Mouse (Mus musculus) gastrocnemius, adult 2 months (tissue): ENCODE results near the gene Cdv3. TPM values are rescaled to one million over a fixed set of nuclear protein-coding genes. Genes with fewer than 3 reads are reported as not detected.

Source experiments
- DNase-seq: peaks from one replicate; pipeline ENCODE4 v3.0.0; 2022
- H3K27ac ChIP-seq: fragments of 200-600 bp; 2 replicates; pipeline ENCODE4 v1.8.1; 2022; ENCODE audit warnings: mild to moderate bottlenecking
- H3K4me3 ChIP-seq: fragments of 200-600 bp; 2 replicates; pipeline ENCODE4 v1.8.1; 2022; ENCODE audit warnings: mild to moderate bottlenecking, moderate library complexity
- CTCF ChIP-seq: fragments of 200-600 bp; IDR thresholded peaks from 2 replicates; pipeline ENCODE4 v1.8.1; 2022; ENCODE audit warnings: antibody characterized with exemption, mild to moderate bottlenecking, moderate library complexity
- intact Hi-C: fragments of 180-260 bp; cut with DNase I; formaldehyde crosslinking; loops from one replicate; pipeline ENCODE4 v1.15.1; 2025
- long read RNA-seq, 2 experiments: library from polyadenylated mRNA; stranded (forward); transcript quantifications; one replicate each; pipeline ENCODE4 v2.0.0; 2021
- total RNA-seq, 2 experiments: library from RNA; stranded (reverse); gene quantifications; 2 replicates each; pipeline ENCODE4 v1.2.3; 2021

The Cdv3 gene
- total RNA-seq = 100 to 1,000 TPM; 186 to 246 TPM
- long read RNA-seq, experiment 1, transcript Cdv3-201 (5 exons, 3,387 nt) = minor isoform, 7 of 47 reads
- long read RNA-seq, experiment 1, transcript Cdv3-202 (5 exons, 3,787 nt) = major isoform, 11 of 47 reads
- long read RNA-seq, experiment 1, partial matches to known transcripts = 3 of 47 reads
- long read RNA-seq, experiment 1, other reads (novel, unspliced or antisense) = 19 of 47 reads
- long read RNA-seq, experiment 2, transcript Cdv3-201 (5 exons, 3,387 nt) = minor isoform, 7 of 53 reads
- long read RNA-seq, experiment 2, transcript Cdv3-202 (5 exons, 3,787 nt) = major isoform, 17 of 53 reads
- long read RNA-seq, experiment 2, partial matches to known transcripts = 5 of 53 reads
- long read RNA-seq, experiment 2, other reads (novel, unspliced or antisense) = 19 of 53 reads

DNA sequence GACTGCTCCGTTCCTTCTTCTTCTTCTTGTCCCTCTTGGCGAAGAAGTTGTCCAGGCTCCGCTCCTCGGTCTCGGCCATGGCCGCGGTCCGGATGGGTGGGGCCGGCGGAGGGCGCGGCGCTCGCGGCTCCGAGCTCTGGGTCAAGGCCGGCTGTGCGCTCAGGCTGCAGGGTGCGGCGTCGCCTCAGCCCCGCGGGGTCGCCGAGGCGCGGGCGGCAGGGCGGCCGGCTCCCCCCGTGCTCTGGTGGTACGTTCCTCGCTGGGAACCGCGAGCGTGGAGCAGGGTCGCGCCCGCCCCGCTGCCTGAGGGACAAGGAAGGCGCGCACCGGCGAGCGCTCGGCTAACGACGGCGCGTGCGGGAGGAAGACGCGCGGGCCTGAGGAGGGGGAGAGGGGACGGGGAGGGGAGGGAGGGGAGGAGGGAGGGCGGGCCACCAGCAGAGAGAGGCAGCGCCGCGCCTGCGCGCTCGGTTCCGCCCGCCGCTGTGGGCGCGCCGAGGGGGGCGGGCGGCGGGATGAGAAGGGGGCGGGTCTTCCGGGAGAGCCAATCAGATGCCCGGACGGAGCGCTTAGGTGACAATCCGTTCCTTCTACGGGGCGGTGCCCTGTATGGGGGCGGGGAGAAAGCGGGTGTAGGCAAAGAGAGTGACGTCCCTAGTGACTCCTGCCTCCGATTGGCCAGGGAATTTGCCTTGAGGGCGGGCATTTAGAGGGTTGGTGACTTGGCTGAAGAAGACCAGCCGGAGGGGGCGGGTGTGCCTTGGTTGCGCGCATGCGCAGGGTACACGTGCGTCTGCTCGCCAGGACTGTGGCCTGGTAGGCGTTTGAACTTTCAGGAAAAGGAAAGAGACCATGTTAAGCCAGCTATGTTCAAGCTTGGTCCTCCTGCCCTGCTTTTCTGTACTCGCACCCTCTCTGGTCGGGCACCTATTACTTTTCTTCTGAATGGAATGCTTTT, at the start of gene Cdv3:
Gene Cdv3 (minus strand): TSS at position 551 of the 958 bp plus-strand sequence.
- intact Hi-C loops = loop anchor here (5.0 to 10.0 kb wide), 2 partner anchors 67 to 639 kb away; partner anchors contain the start of gene Nphp3
- peak; percentile 99 for DNase-seq
- no peak for TF ChIP-seq CTCF
- H3K27ac ChIP-seq = peak within 1 kb of the TSS; percentile 97
- H3K4me3 ChIP-seq = peak within 1 kb of the TSS; percentile 95

- Histone ChIP-seq H3K27ac (no peak overlapping the region), H3K4me3 (no peak overlapping the region)
- no peak for DNase-seq
- intact Hi-C loops = no loop called here
- no peak for TF ChIP-seq CTCF
Observed at GRCm38 (mm10) chr9:103413457-103413856, 47.8 kb upstream of the Cdv3 start.

- no peak for TF ChIP-seq CTCF
- intact Hi-C loops = no loop called here
Observed at GRCm38 (mm10) chr9:103409119-103409518, 43.5 kb upstream of the Cdv3 start.

DNA sequence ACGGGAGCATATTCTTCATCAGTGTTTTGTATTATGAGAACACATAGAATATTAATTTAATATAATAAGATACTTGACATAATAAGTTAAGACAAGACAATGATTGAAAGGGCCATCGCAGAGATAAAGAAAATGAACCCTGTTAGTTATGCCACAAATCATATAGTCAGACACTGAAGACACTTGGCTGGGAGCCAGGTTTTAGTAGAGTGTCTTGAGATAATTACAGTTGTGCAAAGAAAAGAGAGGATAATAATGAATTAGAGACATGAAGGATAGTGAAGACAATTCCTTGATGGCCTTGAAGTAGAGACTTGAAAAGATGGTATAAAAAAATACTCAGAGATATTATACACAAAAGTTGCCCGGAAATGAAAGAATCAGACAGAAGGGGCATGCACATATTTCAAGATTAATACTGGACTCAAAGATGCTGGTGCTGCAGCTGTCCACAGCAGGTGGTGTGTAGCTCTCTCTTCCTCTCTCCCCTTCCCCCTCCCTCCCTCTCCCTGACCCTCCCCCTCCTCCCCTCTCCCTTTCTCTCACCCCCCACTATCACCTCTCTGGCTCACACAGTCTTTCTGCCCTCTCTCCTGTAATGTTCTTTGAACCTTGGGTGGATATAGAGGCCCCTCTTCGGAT, 42.6 kb upstream of the Cdv3 start:
- intact Hi-C loops = no loop called here

More at GRCm38 (mm10) chr9:103409119-103409518, 43.5 kb upstream of the Cdv3 start:
- Histone ChIP-seq H3K4me3 (no peak overlapping the region), H3K27ac (no peak overlapping the region)
- DNase-seq = no peak

DNA sequence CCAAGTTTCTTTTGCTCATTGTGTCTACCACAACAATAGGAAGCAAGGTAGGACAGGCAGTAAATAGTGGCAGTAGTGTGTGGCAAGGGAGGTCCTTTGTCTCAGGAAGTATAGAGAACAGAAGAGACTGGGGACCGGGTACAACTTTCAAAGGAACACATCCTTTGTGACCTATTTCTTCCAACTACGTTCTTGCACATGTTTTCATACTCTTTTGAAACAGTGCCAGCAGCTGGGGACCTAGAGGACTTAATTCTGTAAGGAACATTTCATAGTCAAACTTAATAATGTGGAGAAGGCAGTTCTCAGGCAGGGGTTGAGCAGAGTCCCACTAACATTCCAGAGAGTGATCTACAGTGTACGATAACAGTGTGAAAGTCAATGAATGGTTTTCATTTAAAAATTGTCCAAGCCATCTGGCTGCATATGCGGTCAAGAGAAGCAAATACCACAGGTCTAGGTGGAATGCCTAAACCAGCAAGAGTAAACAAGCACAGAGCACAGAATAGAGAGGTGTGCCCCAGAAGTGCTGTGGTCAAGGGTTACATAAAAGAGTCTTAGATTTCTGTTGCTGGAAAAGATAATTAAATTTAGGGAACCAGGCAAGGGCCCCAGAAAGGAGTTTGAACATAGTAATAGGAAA, 37.8 kb upstream of the Cdv3 start:
- H3K27ac ChIP-seq = no peak overlapping the region
- intact Hi-C loops = no loop called here
- no peak for TF ChIP-seq CTCF
- no peak overlapping the region for H3K4me3 ChIP-seq
- no peak for DNase-seq

More for the DNA sequence above, 42.6 kb upstream of the Cdv3 start:
- no peak for TF ChIP-seq CTCF
- DNase-seq = no peak
- no peak overlapping the region for H3K27ac ChIP-seq
- no peak overlapping the region for H3K4me3 ChIP-seq

DNA sequence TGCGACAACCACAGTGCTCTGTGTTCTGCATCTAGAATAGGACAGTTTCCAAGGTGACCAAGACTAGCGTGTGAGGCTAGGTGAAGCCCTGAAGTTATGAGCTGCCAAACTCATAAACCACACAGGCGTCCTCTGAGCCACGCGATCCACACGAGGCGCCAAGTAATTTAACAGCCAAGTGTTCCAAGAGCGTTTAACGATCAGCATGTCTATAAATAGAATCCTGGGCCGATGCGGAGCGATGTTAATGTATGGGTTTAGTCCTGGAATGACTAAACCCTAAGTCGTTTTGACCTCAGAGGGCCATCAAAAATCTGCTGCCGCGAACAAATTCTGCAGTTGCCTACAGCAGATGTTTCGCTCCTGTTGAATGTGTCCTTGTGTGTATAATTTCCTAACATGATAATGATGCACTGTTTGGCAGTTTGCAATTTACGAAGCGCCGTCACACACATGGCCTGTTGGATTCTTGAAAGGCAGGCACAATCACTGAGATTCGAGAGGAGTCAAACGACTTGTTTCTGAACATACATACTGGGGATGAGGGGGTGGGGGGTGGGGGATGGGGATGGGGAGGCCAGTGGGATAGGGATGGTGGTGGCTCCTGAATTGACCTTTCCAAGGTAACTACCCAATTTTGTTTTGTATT, 33.0 kb upstream of the Cdv3 start:
- peak overlapping the region; percentile 73 for H3K27ac ChIP-seq
- intact Hi-C loops = loop anchor here (5.0 kb wide), 1 partner anchor 34 kb away; no protein-coding TSS in a partner anchor
- DNase-seq = peak; percentile 76
- peak overlapping the region; percentile 31; the same call in 1 of the 2 replicates for H3K4me3 ChIP-seq
- TF ChIP-seq CTCF = no peak

GRCm38 (mm10) chr9:103393256-103393655, 27.6 kb upstream of the Cdv3 start:
- H3K4me3 ChIP-seq = no peak overlapping the region
- TF ChIP-seq CTCF = no peak
- H3K27ac ChIP-seq = no peak overlapping the region
- DNase-seq = no peak
- intact Hi-C loops = no loop called here

DNA sequence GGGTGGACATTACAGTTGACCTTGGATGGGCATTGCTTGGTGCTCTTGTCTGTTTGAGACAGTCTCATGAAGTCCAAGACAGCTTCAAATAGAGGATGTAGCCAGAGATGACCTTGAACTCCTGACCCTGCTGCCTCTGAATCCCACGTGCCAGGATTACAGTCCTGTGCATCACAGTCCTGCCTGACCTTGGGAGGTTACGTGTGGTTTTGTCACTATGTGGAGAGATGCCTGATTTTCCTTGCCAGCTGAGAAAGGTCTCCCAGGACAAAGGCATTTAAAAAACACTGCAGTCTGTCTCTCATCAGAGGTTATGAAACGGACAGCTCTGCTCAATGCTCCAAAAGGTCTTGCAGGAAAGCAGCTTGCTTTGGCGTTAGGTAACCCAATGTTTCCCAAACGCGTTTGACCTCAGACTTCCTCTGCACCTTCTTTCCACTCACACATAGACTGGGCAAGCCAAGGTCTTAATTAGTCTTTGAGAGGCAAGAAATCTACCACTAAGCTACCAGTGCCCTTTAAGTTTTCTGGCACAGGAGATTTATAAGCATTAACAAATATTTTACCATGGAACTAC, 26.2 kb upstream of the Cdv3 start:
- intact Hi-C loops = no loop called here
- no peak for TF ChIP-seq CTCF
- no peak for DNase-seq
- H3K27ac ChIP-seq = no peak overlapping the region
- no peak overlapping the region for H3K4me3 ChIP-seq

DNA sequence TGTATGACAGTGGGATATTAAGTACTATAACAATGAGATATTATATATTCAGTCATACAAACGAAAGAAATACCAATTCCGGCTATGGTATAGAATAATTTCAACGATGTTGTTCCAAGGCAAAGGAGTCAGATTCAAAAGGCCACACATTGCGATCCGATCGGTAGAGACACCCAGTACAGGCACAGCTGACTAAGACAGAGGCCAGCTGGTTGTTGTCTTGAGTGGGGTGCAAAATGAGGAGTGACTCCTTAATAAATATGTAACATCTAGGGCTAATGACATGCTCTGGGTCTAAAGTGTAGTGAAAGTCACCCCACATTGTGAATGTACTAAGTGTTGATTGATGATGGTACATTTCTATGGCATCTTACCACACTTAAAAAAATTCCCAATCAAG, 23.6 kb upstream of the Cdv3 start:
- intact Hi-C loops = no loop called here
- no peak for TF ChIP-seq CTCF
- Histone ChIP-seq H3K27ac (no peak overlapping the region), H3K4me3 (no peak overlapping the region)
- DNase-seq = no peak

DNA sequence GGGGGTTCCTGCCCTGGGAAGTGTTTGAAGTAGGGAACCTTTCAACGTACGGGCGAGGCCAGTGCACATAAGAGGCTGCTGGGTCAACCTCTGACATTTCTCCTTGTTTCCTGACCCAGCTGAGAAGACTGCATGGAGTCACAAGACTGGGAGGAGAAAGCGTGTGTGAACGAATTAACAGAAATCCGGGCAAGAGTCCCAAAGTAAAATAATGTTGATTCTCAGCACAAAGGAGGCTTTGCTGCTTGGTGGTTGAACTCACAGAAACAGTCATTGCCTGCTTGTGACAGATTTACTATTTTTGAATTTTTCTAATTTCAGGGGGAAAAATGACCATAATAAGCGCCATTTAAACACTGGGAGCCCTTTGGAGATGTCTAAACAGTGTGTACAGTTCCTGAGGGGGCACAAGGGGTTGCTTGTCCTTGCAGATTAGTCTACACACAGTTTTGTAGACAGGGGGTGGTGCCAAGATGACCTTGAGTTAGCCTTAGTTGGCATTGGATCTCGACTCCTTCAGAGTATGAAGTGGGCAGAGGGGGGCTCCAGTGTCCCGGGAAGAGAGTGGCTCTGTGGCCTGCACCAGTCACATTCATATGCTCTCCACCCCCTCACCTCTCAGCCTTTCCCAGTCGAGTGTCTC, 21.5 kb upstream of the Cdv3 start:
- intact Hi-C loops = no loop called here
- no peak for DNase-seq
- Histone ChIP-seq H3K27ac (no peak overlapping the region), H3K4me3 (no peak overlapping the region)
- TF ChIP-seq CTCF = no peak

- Histone ChIP-seq H3K27ac (no peak overlapping the region), H3K4me3 (no peak overlapping the region)
- no peak for DNase-seq
- no peak for TF ChIP-seq CTCF
- intact Hi-C loops = no loop called here
Observed at GRCm38 (mm10) chr9:103386573-103386972, 20.9 kb upstream of the Cdv3 start.
